In the genomic region with DNA sequence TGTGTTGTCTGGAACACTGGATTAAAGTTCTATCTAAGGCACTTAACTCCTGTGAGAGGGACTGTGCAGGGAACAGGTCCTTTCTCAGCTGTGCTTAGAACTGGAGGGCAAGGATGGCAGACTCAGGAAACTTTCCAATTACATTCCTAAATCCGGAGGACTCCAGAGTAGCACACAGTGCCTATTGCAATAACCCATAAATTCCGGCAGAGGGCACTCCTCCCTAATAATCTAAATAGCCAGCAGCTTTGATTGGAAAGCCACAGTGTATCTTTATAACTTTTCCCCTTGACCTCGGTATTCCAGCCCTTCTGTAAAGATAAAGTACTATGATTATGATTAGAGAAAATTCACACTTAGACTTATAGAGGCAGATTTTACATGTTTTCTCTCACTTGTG, we compare ENCODE assay signal across 10 mouse cellular contexts. TPM values are rescaled to one million over a fixed set of nuclear protein-coding genes. Genes with fewer than 3 reads are reported as not detected.
DNase-seq lines count a peak whose midpoint lies in the region; ATAC-seq and TF ChIP-seq lines count a peak whose summit lies in the region.
"Had no signal": no experiment of that assay in that cellular context is flagged by ENCODE, and none has a peak within 500 bp of the region (broad histone marks: within the 10 kb centered on the region; RNA-seq: fewer than 3 reads in every experiment).

No protein-coding gene starts in this region.

- 9% methylated on average over 3 of the region's 3 CpGs for WGBS in hindbrain, embryonic 10.5 days
- 4% methylated on average over 3 of the region's 3 CpGs for WGBS in hindbrain, embryonic 12.5 days
- WGBS in kidney, postnatal 0 days: 3% methylated on average over 3 of the region's 3 CpGs

- H3K4me3 ChIP-seq in hindbrain, embryonic 10.5 days: no peak overlapping the region
- H3K4me3 ChIP-seq in hindbrain, embryonic 12.5 days: no peak overlapping the region
- H3K4me3 ChIP-seq in kidney, postnatal 0 days (replicated peaks; ENCODE audit: low read depth, low read length): no peak overlapping the region
- H3K4me3 ChIP-seq: embryonic facial prominence, embryonic 13.5 days; liver, embryonic 13.5 days had no signal

- no peak overlapping the region for H3K27ac ChIP-seq in hindbrain, embryonic 10.5 days
- no peak overlapping the region for H3K27ac ChIP-seq in hindbrain, embryonic 12.5 days
- no peak overlapping the region for H3K27ac ChIP-seq in kidney, postnatal 0 days
- H3K27ac ChIP-seq: embryonic facial prominence, embryonic 13.5 days; liver, embryonic 13.5 days had no signal

- H3K9ac ChIP-seq in hindbrain, embryonic 12.5 days: no peak overlapping the region
- no peak overlapping the region for H3K9ac ChIP-seq in kidney, postnatal 0 days (ENCODE audit: low read depth, low read length)
- H3K9ac ChIP-seq: embryonic facial prominence, embryonic 13.5 days; liver, embryonic 13.5 days had no signal

- peak; percentile 30 for DNase-seq in hindbrain, embryonic 10.5 days (ENCODE audit: low spot score)
- peak; percentile 41 for DNase-seq in A20 (ENCODE audit: low read depth, low spot score)
- DNase-seq in Muller cell, postnatal 12 days (ENCODE audit: inconsistent ontology term): peak; percentile 54
- peak; percentile 73 for DNase-seq in embryo, embryonic 11 days
- DNase-seq in kidney, postnatal 0 days (ENCODE audit: low spot score): peak; percentile 83
- DNase-seq in neural tube, embryonic 10.5 days (ENCODE audit: extremely low spot score, low spot score): peak; percentile 27
- no peak for DNase-seq in spleen, postnatal 10 days (ENCODE audit: low spot score in 2 of 2)
- DNase-seq: liver, embryonic 13.5 days had no signal

- H3K9me3 ChIP-seq in hindbrain, embryonic 10.5 days: no peaks in the 10 kb centered on the region
- H3K9me3 ChIP-seq in hindbrain, embryonic 12.5 days (replicated peaks): no peaks in the 10 kb centered on the region
- H3K9me3 ChIP-seq in kidney, postnatal 0 days (replicated peaks; ENCODE audit: low read length): no peaks in the 10 kb centered on the region
- H3K9me3 ChIP-seq: embryonic facial prominence, embryonic 13.5 days; liver, embryonic 13.5 days had no signal

- no peak overlapping the region for H3K4me2 ChIP-seq in hindbrain, embryonic 12.5 days (replicated peaks)
- H3K4me2 ChIP-seq in kidney, postnatal 0 days (ENCODE audit: low read length): no peak overlapping the region
- H3K4me2 ChIP-seq: embryonic facial prominence, embryonic 13.5 days; liver, embryonic 13.5 days had no signal

- no peaks in the 10 kb centered on the region for H3K27me3 ChIP-seq in hindbrain, embryonic 10.5 days (ENCODE audit: insufficient read depth, poor library complexity, severe bottlenecking)
- no peaks in the 10 kb centered on the region for H3K27me3 ChIP-seq in hindbrain, embryonic 12.5 days
- H3K27me3 ChIP-seq in kidney, postnatal 0 days (ENCODE audit: insufficient read depth, low read length): no peaks in the 10 kb centered on the region; the same call in 1 of the 2 replicates
- H3K27me3 ChIP-seq: embryonic facial prominence, embryonic 13.5 days had no signal

- H3K4me1 ChIP-seq in hindbrain, embryonic 10.5 days (replicated peaks): no peaks in the 10 kb centered on the region
- H3K4me1 ChIP-seq in hindbrain, embryonic 12.5 days: no peaks in the 10 kb centered on the region
- H3K4me1 ChIP-seq in kidney, postnatal 0 days (replicated peaks; ENCODE audit: insufficient read depth, low read length): no peaks in the 10 kb centered on the region
- H3K4me1 ChIP-seq: embryonic facial prominence, embryonic 13.5 days; liver, embryonic 13.5 days had no signal

- H3K36me3 ChIP-seq in hindbrain, embryonic 10.5 days: no peaks in the 10 kb centered on the region
- no peaks in the 10 kb centered on the region for H3K36me3 ChIP-seq in hindbrain, embryonic 12.5 days
- no peaks in the 10 kb centered on the region for H3K36me3 ChIP-seq in kidney, postnatal 0 days (ENCODE audit: insufficient read depth, low read length)
- H3K36me3 ChIP-seq: embryonic facial prominence, embryonic 13.5 days; liver, embryonic 13.5 days had no signal

- peak; percentile 96 for TF ChIP-seq CTCF in kidney, postnatal 0 days (IDR thresholded peaks at IDR 0.05; ENCODE audit: low read depth)

- ATAC-seq in hindbrain, embryonic 12.5 days (ENCODE audit: low FRiP score): no peak
- 0 out of 2 replicates have a peak, but pooled peaks have one; percentile 46 for ATAC-seq in kidney, postnatal 0 days (replicated peaks; ENCODE audit: low FRiP score, low read depth)

RNA-seq across cellular contexts. Expression of a gene that starts 25.4 kb away (rescaled TPM):
- polyA plus RNA-seq in hindbrain, embryonic 10.5 days (2016; fragmentation: Nextera tagmentation; extraction: Ambion mirVana): 20.8 and 23.4 TPM in 2 replicates
- polyA plus RNA-seq in hindbrain, embryonic 12.5 days (2016; fragmentation: Nextera tagmentation; extraction: Ambion mirVana): 57.5 and 61.0 TPM in 2 replicates
- 12.7 and 12.9 TPM in 2 replicates for polyA plus RNA-seq in kidney, postnatal 0 days (2015; fragmentation: Nextera tagmentation; extraction: Ambion mirVana)

RNA-seq across cellular contexts. Expression of a gene that starts 32.4 kb away (rescaled TPM):
- polyA plus RNA-seq in hindbrain, embryonic 10.5 days (2016; fragmentation: Nextera tagmentation; extraction: Ambion mirVana): 0.93 and 0.95 TPM in 2 replicates
- 1.1 and 1.9 TPM in 2 replicates for polyA plus RNA-seq in hindbrain, embryonic 12.5 days (2016; fragmentation: Nextera tagmentation; extraction: Ambion mirVana)
- 0.04 and 0.05 TPM in 2 replicates for polyA plus RNA-seq in kidney, postnatal 0 days (2015; fragmentation: Nextera tagmentation; extraction: Ambion mirVana)

Comparison
In these comparisons a context has a peak if more than half of its experiments do, and no peak if none do; other contexts are left out.
1. DNase-seq: peak in hindbrain, embryonic 10.5 days (single experiment), A20 (single experiment), Muller cell, postnatal 12 days (single experiment), embryo, embryonic 11 days (single experiment), kidney, postnatal 0 days (single experiment) and neural tube, embryonic 10.5 days (single experiment); none in spleen, postnatal 10 days (0 of 2).